Mouse (Mus musculus) heart, postnatal 0 days (tissue): Measurements from ENCODE around the gene Gm49394.

Experiments
- CTCF ChIP-seq: IDR thresholded peaks from 2 replicates; pipeline ENCODE4 v1.5.1; 2016; ENCODE audit warnings: antibody characterized with exemption, control low read depth, low read depth
- EP300 ChIP-seq: IDR thresholded peaks from 2 replicates; pipeline ENCODE4 v1.6.1; 2016; ENCODE audit warnings: antibody characterized with exemption, low read depth

- TF ChIP-seq CTCF = no peak
- TF ChIP-seq EP300 = no peak
Observed at GRCm38 (mm10) chr7:142655633-142656032, 14.1 kb downstream of the Gm49394 start.
